Mouse (Mus musculus) heart, adult 11 months (tissue): ENCODE results near the gene Erp27.
"Not testable (repeated sequence)": the region's sequence is repeated elsewhere in the genome, so short reads cannot be mapped to it uniquely, and the experiment has no call there.

Source experiments
- DNase-seq: peaks from one replicate; pipeline ENCODE4 v3.0.0; 2022

The Erp27 gene

GRCm38 (mm10) chr6:136903885-136904470, 18.0 kb downstream of the Erp27 start:
- peak; percentile 83 for DNase-seq

GRCm38 (mm10) chr6:136902527-136902926, 19.5 kb downstream of the Erp27 start:
- no peak for DNase-seq

GRCm38 (mm10) chr6:136901010-136901409, 21.0 kb downstream of the Erp27 start:
- DNase-seq, result peak; percentile 77

GRCm38 (mm10) chr6:136900369-136901009, 21.5 kb downstream of the Erp27 start:
- DNase-seq, result peak; percentile 82

GRCm38 (mm10) chr6:136898954-136899353, 23.0 kb downstream of the Erp27 start:
- no peak for DNase-seq

- DNase-seq, result peak; percentile 96
Observed at GRCm38 (mm10) chr6:136898222-136898621, 23.8 kb downstream of the Erp27 start.

- DNase-seq, result peak; percentile 95
Observed at GRCm38 (mm10) chr6:136897789-136898188, 24.2 kb downstream of the Erp27 start.

GRCm38 (mm10) chr6:136894532-136895339, 27.2 kb downstream of the Erp27 start:
- DNase-seq, result peak; percentile 98

GRCm38 (mm10) chr6:136892002-136892401, 30.0 kb downstream of the Erp27 start:
- peak; percentile 93 for DNase-seq

- DNase-seq, result no peak
Observed at GRCm38 (mm10) chr6:136889554-136889953, 32.4 kb downstream of the Erp27 start.

GRCm38 (mm10) chr6:136889067-136889466, 32.9 kb downstream of the Erp27 start:
- no peak for DNase-seq

GRCm38 (mm10) chr6:136887854-136888253, 34.1 kb downstream of the Erp27 start:
- peak; percentile 99 for DNase-seq

- DNase-seq, result not testable (repeated sequence)
Observed at GRCm38 (mm10) chr6:136884766-136885165, 37.2 kb downstream of the Erp27 start.

- DNase-seq, result peak; percentile 91
Observed at GRCm38 (mm10) chr6:136883961-136884360, 38.0 kb downstream of the Erp27 start.

GRCm38 (mm10) chr6:136883431-136883915, 38.5 kb downstream of the Erp27 start:
- DNase-seq, result peak; percentile 93

GRCm38 (mm10) chr6:136881678-136882077, 40.3 kb downstream of the Erp27 start:
- DNase-seq, result no peak

- peak; percentile 98 for DNase-seq
Observed at GRCm38 (mm10) chr6:136875670-136876069, 46.3 kb downstream of the Erp27 start, which contains the start of gene Mgp. Gene Mgp (minus strand): TSS chr6:136875823.

- peak; percentile 91 for DNase-seq
Observed at GRCm38 (mm10) chr6:136874599-136874998, 47.4 kb downstream of the Erp27 start.

GRCm38 (mm10) chr6:136868921-136869320, 53.1 kb downstream of the Erp27 start:
- DNase-seq, result no peak

GRCm38 (mm10) chr6:136866150-136866549, 55.8 kb downstream of the Erp27 start:
- no peak for DNase-seq

- DNase-seq, result no peak
Observed at GRCm38 (mm10) chr6:136865360-136865759, 56.6 kb downstream of the Erp27 start.

GRCm38 (mm10) chr6:136861020-136861419, 61.0 kb downstream of the Erp27 start:
- DNase-seq, result no peak

- no peak for DNase-seq
Observed at GRCm38 (mm10) chr6:136858420-136858819, 63.6 kb downstream of the Erp27 start.

- peak; percentile 98 for DNase-seq
Observed at GRCm38 (mm10) chr6:136857873-136858260, 64.1 kb downstream of the Erp27 start.
